Mouse (Mus musculus) 416B (cell line): ENCODE measurements around the gene Cdk5r2.

Experiments used
- DNase-seq: peaks from one replicate; pipeline ENCODE4 v3.0.0; 2011; ENCODE audit warnings: low read depth

Cdk5r2 gene

DNA sequence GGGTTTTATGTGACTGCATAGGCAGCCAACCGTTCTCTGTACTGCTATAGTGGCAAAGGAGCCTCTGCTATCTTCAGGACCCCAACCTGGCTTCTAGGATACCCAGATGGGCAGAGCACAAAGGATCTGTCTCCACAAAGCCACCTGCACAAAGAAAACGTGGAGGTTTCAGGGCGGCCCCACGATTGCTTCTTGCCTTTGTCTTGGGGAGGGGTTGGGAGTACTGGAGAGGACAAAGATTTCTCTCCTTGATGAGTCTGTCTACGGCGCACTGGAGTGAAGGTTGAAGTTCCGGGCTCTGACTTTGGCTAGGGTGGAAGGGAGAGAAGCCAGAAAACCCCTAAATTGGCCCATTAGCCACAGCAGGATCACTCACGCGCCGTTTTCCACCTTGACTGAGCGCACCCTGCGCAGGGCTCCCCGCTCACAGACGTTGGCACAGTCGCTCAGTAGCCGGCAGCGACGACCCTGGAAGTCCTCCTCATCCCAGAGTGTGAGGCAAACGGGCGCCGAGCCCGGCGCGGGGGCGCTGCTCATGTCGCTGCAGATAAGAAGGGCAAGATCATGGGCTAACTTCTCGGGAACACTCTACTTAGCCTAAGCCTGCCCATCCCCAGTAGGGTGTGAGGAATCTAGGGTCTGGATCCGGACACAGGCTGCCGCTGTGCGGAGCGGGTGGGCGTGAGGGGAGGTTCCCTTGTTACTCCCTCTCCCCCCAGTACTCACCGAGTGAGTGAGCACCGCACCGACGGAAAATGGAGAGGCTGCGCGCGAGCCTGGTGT lies 37.8 kb downstream of the Cdk5r2 start:
- DNase-seq: no peak

DNA sequence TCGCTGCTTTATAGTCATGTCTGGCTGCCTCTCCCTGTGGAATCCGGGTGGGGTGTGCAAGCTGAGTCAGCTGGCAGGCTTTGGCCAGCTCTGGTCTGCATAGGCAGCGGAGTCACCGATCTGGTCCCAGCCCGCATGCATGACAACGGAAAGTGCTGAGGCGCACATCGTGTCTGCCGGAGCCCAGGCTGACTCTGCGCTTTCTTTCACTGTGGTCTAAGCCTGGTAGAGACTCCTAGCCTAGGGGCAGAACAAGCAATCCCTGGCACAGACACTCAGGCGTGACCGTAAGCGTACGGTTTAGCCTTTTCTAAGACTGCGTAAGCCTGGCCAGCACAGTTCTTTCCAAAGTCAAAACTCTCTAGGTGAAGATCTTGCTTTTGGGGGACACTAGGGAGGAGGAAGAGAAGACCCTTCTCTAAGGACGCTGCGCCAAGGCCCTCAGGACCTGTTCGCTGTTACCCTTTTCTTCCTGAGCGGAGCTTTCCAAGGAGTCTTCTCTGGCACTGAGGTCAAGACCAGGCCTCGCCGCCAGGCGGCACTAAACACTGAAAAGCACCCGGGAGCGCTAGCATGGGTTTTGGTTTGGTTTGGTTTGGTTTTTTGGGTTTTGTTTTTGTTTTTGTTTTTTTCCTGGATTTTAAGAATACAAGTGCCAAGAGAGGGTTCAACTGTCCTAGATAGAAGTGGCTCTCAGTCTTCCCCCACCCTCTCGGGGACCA lies 38.6 kb downstream of the Cdk5r2 start, which contains the start of gene Cryba2:
Gene Cryba2 (minus strand): TSS at position 10 of the 722 bp plus-strand sequence.
- DNase-seq: peak; percentile 10

DNA sequence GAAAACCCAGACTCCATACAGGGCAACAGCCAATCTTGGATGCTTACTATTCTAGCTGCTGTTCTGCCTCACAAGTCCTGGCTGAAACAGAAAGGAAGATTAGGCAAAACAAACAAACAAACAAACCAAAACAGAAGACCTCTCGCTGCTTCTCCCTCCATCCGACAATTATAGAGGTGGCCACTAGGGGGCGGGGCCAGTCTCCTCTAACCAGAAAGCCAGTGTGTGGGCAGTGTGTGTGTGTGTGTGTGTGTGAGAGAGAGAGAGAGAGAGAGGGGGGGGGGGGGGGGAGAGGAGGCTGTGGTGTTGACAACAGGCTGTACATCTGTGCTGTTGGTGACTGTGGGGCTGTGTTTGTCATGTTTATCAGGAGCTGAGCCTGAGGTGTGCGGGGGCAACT lies 40.2 kb downstream of the Cdk5r2 start:
- peak; percentile 60 for DNase-seq

DNA sequence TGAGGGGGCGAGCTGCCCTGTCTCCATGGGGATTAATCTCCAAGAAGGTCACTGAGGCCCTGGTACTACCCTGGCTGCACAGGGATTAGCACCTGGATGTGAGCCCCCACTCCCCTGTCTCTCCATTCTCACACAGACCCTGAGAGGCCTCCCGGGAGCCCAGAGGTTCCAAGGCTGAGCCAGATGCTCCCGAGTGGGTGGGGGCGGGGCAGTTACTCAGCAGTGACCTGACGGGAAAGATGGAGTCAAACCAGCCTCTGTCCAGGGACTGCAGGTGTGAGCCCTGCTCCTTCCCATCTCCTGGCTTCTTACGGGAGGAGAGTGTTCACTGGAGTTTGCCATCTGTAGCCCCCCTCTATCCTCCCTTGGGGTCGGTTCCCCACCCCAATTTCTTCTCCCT lies 43.2 kb downstream of the Cdk5r2 start:
- no peak for DNase-seq

DNA sequence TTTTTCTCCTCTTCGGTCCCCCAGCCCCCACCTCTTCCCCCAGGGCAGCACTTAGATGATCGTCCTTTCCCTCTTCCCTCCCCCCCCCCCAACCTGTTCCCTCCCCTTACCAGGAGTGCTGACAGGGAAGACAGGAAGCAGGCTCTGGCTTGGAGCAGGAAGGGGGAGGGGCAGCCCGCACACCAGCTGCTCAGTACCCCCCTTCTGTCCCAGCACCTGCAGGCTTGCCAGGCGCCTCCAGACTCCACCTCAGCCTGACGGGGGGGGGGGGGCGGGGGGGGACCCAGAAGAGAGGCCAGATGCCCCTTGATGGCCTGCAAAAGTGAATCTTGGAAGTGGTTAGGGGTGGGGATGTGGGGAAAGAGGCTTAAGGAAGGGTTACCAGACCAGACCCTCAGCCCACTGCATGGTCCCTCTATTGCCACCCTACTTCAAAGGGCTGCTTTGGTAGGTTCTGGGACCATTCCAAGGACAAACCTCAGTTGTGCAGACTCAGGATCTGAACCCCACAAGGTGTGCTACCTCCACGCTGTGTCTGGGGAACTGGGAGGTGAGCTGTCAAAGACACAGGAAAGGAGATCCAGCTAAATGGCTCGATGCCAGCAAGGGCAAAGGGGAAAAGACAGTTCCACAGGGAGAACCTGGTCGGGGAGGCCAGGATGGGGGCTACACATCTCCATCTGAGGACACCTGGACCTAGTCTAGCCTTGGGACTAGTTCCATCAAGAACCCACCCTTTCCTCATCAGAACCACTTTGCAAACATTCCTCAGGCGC lies 44.1 kb downstream of the Cdk5r2 start:
- DNase-seq: no peak

DNA sequence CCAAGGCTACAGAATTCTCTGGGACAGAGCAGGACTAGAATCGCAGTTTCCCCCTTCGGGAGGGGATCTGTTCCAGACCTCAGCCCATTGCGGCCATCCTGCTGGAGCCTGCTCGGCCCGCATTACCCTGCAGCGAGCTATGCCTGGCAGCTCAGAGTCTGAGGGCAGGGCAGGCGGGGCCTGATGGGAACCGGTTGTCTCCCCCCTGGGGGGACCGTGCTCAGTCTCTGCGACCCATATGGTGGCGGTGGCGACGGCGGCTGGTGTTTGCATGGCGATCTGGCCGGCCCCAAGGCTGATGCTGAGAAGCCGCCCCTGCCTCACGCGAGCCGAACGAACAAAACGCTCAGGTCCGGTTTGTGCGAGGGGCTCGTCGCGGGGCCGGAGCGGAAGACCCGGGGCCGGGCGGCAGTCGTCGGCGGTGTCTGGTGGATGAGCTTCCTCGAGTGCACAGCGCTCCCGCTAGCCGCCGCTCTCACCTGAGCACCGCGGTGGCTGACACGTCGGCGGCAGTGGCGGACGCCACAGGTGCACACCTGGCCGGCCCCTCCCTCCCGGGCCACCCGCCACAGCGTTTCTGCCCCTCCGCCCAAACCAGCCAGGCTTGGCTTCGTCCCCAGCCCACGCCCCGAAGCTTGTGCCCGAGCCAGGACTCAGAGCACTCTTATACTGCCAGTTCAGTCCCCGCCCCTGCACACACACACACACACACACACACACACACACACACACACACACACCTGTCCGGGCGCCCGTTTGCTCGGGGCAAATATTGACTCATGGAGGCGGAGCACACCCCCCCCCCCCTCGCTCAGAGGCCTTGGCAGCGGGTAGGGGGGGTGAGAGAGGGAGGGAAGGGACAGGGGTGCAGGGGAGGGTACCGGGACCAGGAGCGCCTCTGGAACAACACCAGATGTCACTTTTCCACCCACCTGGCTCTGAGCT lies 45.9 kb downstream of the Cdk5r2 start:
- DNase-seq: no peak

DNA sequence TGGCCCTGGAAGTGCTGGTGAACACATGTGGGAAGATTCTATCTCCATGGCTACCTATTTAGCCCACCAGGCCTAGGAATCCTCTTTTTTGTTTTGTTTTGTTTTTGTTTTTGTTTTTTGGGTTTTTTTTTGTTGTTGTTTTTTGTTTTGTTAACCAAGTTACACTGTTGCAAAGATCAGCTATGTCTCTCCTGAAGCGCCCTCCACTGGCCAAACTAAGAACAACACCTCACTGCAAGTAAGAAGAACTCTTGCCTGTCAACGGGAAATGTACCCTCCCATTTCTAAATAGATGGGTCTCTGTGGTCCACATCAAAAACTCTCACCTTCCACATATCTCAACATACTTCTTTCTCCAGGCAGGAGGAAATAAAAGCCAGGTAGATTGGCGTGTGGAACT lies 47.0 kb downstream of the Cdk5r2 start:
- DNase-seq: peak; percentile 61

DNA sequence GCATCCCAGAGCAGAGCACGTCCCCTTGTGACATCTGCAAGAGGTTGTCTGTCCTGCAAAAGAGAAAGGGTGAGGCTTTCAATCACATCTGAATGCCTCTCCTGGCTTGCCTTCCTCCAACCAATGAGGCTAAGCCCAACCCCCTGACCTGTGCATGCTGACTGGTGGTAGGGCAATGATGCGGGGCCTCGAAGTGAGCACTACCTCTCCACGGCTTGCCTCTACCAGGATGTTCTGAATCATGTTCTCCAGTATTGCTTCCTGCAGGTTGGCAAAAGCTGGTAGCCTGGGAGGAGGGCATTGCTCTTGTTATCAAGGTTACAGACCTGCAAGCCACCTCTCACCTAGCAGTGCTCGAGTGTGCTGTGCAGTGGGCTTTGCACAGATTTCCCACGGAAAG lies 47.5 kb downstream of the Cdk5r2 start:
- DNase-seq: no peak
